Mouse (Mus musculus) central nervous system, embryonic 18 days (tissue): Measurements from ENCODE around the gene Dnajc10. TPM values are rescaled to one million over a fixed set of nuclear protein-coding genes. Genes with fewer than 3 reads are reported as not detected.

Source experiments
- polyA plus RNA-seq: library from polyadenylated mRNA; depleted of rRNA; stranded (reverse); fragments of >200 nt; gene quantifications from 2 replicates; pipeline ENCODE4 v1.2.3, GENCODE M21; 2012; rRNA removed

Gene Dnajc10
- polyA plus RNA-seq = 42.8 and 49.0 TPM in 2 replicates

GRCm38 (mm10) chr2:80315242-80316161, at the start of gene Dnajc10:
Dnajc10 (plus strand) TSS chr2:80315466.

GRCm38 (mm10) chr2:80292172-80292571, 23.1 kb upstream of the Dnajc10 start, which contains the start of gene Prdx6b:
Prdx6b (plus strand) TSS chr2:80292472.

Other genes with a start within 250 kb of the Dnajc10 start
- gene Pde1a, start 186.0 kb upstream of the Dnajc10 start, polyA plus RNA-seq = 18.7 and 19.2 TPM in 2 replicates
- gene Prdx6b, start 23.0 kb upstream of the Dnajc10 start, polyA plus RNA-seq = not detected in 2 replicates
- 2.8 and 3.9 TPM in 2 replicates for gene Frzb, start 132.2 kb downstream of the Dnajc10 start, polyA plus RNA-seq